Mouse (Mus musculus): ENCODE results near the gene D6Wsu163e.

DNA sequence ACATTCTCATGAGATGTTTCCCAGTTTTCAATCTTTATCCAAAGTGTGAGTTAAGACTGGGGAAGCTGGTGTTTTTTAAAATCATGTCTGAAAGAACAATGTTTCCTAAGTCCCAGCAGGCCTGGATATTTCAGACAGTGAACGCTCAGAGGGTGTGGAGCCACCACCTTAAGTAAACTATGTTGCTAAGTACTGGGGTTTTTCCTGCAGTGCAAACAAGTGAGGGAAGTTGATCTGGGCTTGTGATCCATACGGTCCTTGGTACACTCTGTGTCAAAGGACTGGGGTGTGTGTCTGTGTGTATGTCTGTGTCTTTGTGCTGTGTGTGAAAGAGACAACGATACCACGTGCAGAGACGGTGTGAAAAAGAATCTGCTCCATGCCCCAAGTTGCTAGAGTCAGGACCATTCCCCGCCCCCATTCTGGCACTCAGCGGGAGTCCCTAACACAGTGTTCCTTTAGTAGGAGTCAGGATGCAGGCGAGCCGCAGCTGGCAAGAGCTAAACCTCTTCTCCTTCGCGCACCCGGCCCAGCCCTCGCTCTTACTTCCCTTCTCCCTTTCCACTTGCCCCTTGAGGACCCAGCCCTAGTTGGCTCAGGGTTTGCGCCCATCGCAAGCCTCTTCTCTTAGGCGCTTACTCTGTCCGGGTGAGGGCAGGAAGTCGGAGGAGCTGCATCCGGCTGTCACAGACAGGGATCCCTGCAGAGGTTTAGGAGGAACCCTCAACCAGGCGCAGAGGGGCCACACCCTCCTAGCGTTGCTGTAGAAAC is 18.5 kb upstream of the D6Wsu163e start, which contains the start of gene Dyrk4:
- TF ChIP-seq CTCF (IDR thresholded peaks at IDR 0.05; ENCODE audit: borderline replicate concordance, insufficient read depth, low read length) (no peak), POLR2A (IDR thresholded peaks at IDR 0.05; ENCODE audit: low read depth, low read length) (no peak)

Measured in embryonic fibroblast, embryonic 13.5 days (primary cell).